Mouse (Mus musculus) brain, embryonic 14.5 days (tissue): ENCODE measurements around the gene Zfx.

Experiments used
- CTCF ChIP-seq: fragments of 200-500 bp; IDR thresholded peaks from 2 replicates; pipeline ENCODE4 v1.5.1; 2012; ENCODE audit warnings: inconsistent platforms, mild to moderate bottlenecking, moderate library complexity, borderline replicate concordance; ENCODE audit not compliant: insufficient read depth, insufficient read length; ENCODE audit errors: extremely low read depth
- POLR2A ChIP-seq: fragments of 200-500 bp; IDR thresholded peaks from 2 replicates; pipeline ENCODE4 v1.6.1; 2012; ENCODE audit warnings: mild to moderate bottlenecking, inconsistent platforms, borderline replicate concordance; ENCODE audit not compliant: poor library complexity, insufficient read depth, insufficient read length, severe bottlenecking; ENCODE audit errors: extremely low read depth

DNA sequence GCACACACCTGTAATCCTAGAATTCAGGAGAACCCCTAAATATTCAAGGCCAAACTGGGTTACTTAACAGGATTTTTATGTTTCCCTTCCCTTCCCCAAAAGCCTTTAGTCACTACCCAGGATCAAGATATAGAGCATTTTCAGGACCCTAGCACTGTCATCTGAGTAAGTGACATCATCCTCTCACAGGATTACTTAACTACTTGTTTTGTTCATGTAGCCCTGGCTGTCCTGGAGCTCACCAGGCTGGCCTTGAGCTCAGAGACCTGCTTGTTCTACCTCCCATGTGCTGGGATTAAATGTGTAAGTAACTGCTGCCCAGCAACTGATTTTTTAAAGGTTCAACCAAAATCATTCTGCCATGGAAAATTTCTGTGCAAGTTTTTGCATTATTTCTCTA is 20.6 kb downstream of the Zfx start:
- TF ChIP-seq POLR2A, result no peak
- no peak for TF ChIP-seq CTCF
